Mouse (Mus musculus): ENCODE data around the gene Tctex1d2. TPM values are rescaled to one million over a fixed set of nuclear protein-coding genes. Genes with fewer than 3 reads are reported as not detected.

Tctex1d2 gene
- polyA plus RNA-seq, 1 experiment = 187 TPM

DNA sequence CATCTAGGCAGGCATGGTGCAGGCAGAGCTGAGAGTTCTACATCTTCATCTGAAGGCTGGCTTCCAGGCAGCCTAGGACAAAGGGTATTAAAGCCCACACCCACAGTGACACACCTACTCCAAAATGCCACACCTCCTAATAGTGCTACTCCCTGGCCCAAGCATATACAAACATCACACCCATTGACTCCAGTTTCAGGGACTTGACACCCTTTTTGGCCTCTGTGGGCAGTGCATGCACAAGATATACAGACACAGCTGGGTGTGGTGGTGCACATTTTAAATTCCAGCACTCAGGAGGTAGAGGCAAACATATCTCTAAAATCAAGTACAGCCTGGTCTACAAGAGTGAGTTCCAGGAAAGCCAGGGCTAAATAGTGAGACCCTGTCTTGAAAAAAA is 36.6 kb downstream of the Tctex1d2 start:
- no peak overlapping the region for H3K4me3 ChIP-seq (ENCODE audit: control insufficient read depth, low read depth, low read length)
- no peak for TF ChIP-seq POLR2A (IDR thresholded peaks at IDR 0.05; ENCODE audit: control insufficient read depth, low read depth, low read length)
- TF ChIP-seq CTCF (IDR thresholded peaks at IDR 0.05; ENCODE audit: control insufficient read depth, insufficient read depth, insufficient replicate concordance, low read depth, low read length) = no peak

DNA sequence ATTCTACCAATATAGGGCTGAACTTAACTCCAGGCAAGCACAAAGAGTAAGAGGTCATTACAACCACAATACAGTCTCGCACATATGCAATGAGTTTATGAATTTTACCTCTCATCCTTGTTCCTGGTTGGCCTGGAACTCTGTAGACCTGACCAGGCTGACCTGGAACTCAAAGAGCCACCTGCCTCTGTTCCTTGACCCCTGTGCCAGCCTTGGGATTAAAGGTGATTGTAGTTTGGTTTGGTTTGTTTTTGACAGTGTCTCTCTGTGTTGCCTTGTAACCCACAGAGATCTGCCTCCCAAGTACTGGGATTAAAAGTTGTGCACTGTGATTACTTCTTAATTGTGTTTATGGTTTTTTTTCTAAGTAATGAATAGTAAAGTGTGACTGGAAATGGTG is 37.3 kb downstream of the Tctex1d2 start:
- Histone ChIP-seq H3K27me3 (ENCODE audit: control insufficient read depth, insufficient read depth, low read length) (no peaks in the 10 kb centered on the region), H3K4me1 (ENCODE audit: control insufficient read depth, insufficient read depth, low read length) (no peaks in the 10 kb centered on the region), H3K4me3 (ENCODE audit: control insufficient read depth, low read depth, low read length) (no peak overlapping the region), H3K27ac (ENCODE audit: control insufficient read depth, insufficient read depth, low read depth, low read length) (no peak overlapping the region), H3K36me3 (ENCODE audit: control insufficient read depth, insufficient read depth, low read length) (peaks cover under 1% of the 10 kb centered on the region; the same call in 1 of the 2 replicates)
- TF ChIP-seq POLR2A (IDR thresholded peaks at IDR 0.05; ENCODE audit: control insufficient read depth, low read depth, low read length) = no peak
- TF ChIP-seq CTCF (IDR thresholded peaks at IDR 0.05; ENCODE audit: control insufficient read depth, insufficient read depth, insufficient replicate concordance, low read depth, low read length) = no peak

More for the DNA sequence above, 36.6 kb downstream of the Tctex1d2 start:
- Histone ChIP-seq H3K4me1 (ENCODE audit: control insufficient read depth, insufficient read depth, low read length) (no peaks in the 10 kb centered on the region), H3K27me3 (ENCODE audit: control insufficient read depth, insufficient read depth, low read length) (no peaks in the 10 kb centered on the region), H3K27ac (ENCODE audit: control insufficient read depth, insufficient read depth, low read depth, low read length) (no peak overlapping the region), H3K36me3 (ENCODE audit: control insufficient read depth, insufficient read depth, low read length) (peaks cover 1% of the 10 kb centered on the region; the same call in 1 of the 2 replicates)

DNA sequence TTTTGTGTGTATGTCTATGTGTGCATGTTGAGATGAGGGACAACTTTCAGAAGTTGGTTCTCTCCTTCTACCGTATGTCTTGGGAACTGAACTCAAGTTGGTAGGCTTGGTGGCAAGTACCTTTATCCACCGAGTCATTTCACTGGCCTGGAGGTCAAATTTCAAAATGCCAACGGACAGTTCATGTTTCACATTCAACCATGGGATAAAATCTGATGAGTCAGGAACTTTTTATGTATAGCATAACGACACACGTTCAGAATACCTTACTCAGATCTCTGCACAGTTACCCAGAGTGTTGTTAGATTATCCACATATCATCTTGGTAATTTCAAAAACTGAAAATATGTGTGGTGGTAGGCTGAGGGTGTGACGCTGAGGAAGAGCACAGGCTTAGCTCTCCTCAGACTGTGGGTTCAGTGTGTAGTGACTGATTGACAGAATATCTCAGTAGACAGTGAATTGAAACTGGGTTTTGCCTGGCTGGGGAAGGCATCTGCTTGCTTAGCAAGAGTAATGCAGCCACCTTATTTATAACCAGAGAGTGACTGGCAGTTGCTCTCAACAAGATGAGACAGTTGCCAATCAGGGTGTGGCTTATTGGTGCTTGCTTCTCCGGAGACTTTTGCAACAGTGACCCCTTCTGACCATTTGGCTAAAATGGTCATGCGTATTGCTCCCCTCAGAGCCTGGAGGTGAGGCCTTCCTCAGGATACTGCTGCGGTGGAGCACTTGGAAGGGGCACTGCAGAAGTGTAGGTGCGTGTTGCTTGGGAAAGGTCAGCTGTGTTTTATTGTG is 38.3 kb downstream of the Tctex1d2 start:
- no peak overlapping the region for H3K4me3 ChIP-seq (ENCODE audit: control insufficient read depth, low read depth, low read length)
- TF ChIP-seq CTCF (IDR thresholded peaks at IDR 0.05; ENCODE audit: control insufficient read depth, insufficient read depth, insufficient replicate concordance, low read depth, low read length) (no peak), POLR2A (IDR thresholded peaks at IDR 0.05; ENCODE audit: control insufficient read depth, low read depth, low read length) (no peak)
- no peaks in the 10 kb centered on the region for H3K27me3 ChIP-seq (ENCODE audit: control insufficient read depth, insufficient read depth, low read length)
- H3K4me1 ChIP-seq (ENCODE audit: control insufficient read depth, insufficient read depth, low read length) = no peaks in the 10 kb centered on the region
- no peaks in the 10 kb centered on the region; the same call in 1 of the 2 replicates for H3K36me3 ChIP-seq (ENCODE audit: control insufficient read depth, insufficient read depth, low read length)
- H3K27ac ChIP-seq (ENCODE audit: control insufficient read depth, insufficient read depth, low read depth, low read length) = no peak overlapping the region

DNA sequence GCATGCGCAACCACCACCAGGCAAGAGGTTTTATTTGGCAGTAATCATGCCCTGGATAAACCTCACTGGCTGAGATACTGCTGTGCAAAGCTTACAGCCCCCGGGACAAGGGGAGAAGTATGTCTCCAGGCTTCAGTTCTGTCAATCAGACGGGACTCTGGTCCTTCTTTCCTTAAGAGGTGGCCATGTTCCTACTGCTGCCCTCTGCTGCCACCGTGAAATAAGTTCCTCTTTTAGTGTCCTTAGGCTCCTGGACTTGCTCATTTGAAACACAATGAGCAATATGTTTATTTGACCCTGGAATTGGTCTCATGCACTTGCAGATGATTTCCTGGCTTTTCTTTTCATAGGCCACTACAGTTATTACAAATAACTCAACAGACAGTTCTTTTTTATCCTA is 41.0 kb downstream of the Tctex1d2 start:
- no peak for TF ChIP-seq CTCF (IDR thresholded peaks at IDR 0.05; ENCODE audit: control insufficient read depth, insufficient read depth, insufficient replicate concordance, low read depth, low read length)
- no peak for TF ChIP-seq POLR2A (IDR thresholded peaks at IDR 0.05; ENCODE audit: control insufficient read depth, low read depth, low read length)
- no peak overlapping the region for H3K4me3 ChIP-seq (ENCODE audit: control insufficient read depth, low read depth, low read length)

DNA sequence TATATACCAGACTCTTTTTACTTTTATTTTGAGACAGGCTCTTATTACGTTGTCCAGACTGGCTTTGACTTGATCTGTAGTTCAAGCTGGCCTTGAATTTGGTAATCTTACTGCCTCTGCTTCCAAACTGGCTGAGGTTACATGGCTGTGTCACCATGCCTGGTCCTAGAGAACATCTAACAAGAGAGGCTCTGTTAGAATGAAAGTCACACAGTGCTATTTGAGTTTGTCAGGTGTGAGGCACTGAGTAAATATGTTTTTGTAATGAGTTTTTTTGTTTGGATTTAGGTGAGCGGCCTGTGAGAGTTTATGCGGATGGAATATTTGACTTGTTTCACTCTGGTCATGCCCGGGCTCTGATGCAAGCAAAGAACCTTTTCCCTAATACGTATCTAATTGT is 42.2 kb downstream of the Tctex1d2 start:
- no peaks in the 10 kb centered on the region for H3K27me3 ChIP-seq (ENCODE audit: control insufficient read depth, insufficient read depth, low read length)
- no peak overlapping the region for H3K27ac ChIP-seq (ENCODE audit: control insufficient read depth, insufficient read depth, low read depth, low read length)
- TF ChIP-seq CTCF (IDR thresholded peaks at IDR 0.05; ENCODE audit: control insufficient read depth, insufficient read depth, insufficient replicate concordance, low read depth, low read length) (no peak), POLR2A (IDR thresholded peaks at IDR 0.05; ENCODE audit: control insufficient read depth, low read depth, low read length) (no peak)
- H3K36me3 ChIP-seq (ENCODE audit: control insufficient read depth, insufficient read depth, low read length) = no peaks in the 10 kb centered on the region; the same call in none of the 2 replicates
- no peak overlapping the region for H3K4me3 ChIP-seq (ENCODE audit: control insufficient read depth, low read depth, low read length)
- H3K4me1 ChIP-seq (ENCODE audit: control insufficient read depth, insufficient read depth, low read length) = no peaks in the 10 kb centered on the region

More for the DNA sequence above, 41.0 kb downstream of the Tctex1d2 start:
- Histone ChIP-seq H3K27me3 (ENCODE audit: control insufficient read depth, insufficient read depth, low read length) (no peaks in the 10 kb centered on the region), H3K4me1 (ENCODE audit: control insufficient read depth, insufficient read depth, low read length) (no peaks in the 10 kb centered on the region), H3K27ac (ENCODE audit: control insufficient read depth, insufficient read depth, low read depth, low read length) (no peak overlapping the region), H3K36me3 (ENCODE audit: control insufficient read depth, insufficient read depth, low read length) (no peaks in the 10 kb centered on the region; the same call in 1 of the 2 replicates)

DNA sequence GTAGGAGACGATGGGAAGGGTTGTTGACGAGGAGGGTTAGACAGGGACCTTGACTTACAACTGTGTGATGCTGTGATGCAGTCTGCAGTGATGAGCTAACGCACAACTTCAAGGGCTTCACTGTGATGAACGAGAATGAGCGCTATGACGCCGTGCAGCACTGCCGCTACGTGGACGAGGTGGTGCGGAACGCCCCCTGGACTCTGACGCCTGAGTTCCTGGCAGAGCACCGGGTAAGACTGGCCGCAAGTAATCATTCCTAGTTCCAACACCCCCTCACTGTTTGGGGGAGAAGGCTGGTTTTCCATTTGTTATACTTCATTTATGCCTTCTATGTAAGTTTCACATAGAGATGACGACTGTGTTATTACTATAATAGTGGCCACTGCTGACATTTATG is 43.4 kb downstream of the Tctex1d2 start:
- Histone ChIP-seq H3K36me3 (ENCODE audit: control insufficient read depth, insufficient read depth, low read length) (no peaks in the 10 kb centered on the region; the same call in none of the 2 replicates), H3K27me3 (ENCODE audit: control insufficient read depth, insufficient read depth, low read length) (no peaks in the 10 kb centered on the region), H3K27ac (ENCODE audit: control insufficient read depth, insufficient read depth, low read depth, low read length) (no peak overlapping the region), H3K4me3 (ENCODE audit: control insufficient read depth, low read depth, low read length) (no peak overlapping the region), H3K4me1 (ENCODE audit: control insufficient read depth, insufficient read depth, low read length) (no peaks in the 10 kb centered on the region)
- no peak for TF ChIP-seq POLR2A (IDR thresholded peaks at IDR 0.05; ENCODE audit: control insufficient read depth, low read depth, low read length)
- no peak for TF ChIP-seq CTCF (IDR thresholded peaks at IDR 0.05; ENCODE audit: control insufficient read depth, insufficient read depth, insufficient replicate concordance, low read depth, low read length)

DNA sequence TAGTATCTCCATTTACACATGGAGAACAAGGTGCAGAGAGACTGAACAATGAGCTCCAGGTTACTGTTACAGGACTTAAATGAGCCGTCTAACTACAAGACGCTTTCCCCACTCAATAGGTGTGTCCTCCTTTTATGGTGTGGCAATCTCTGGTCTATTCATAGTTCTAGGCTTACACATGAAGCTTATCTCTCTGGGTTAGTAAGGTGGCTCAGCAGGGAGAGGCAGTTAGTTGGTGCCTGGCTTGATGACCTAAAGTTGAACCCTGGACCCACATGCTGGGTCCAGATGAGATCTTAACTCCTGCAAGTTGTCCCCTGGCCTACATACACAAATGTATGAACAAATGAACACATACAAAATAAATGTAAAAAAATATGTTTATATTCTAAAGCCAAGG is 43.9 kb downstream of the Tctex1d2 start:
- no peaks in the 10 kb centered on the region for H3K4me1 ChIP-seq (ENCODE audit: control insufficient read depth, insufficient read depth, low read length)
- H3K4me3 ChIP-seq (ENCODE audit: control insufficient read depth, low read depth, low read length) = no peak overlapping the region
- TF ChIP-seq CTCF (IDR thresholded peaks at IDR 0.05; ENCODE audit: control insufficient read depth, insufficient read depth, insufficient replicate concordance, low read depth, low read length) (no peak), POLR2A (IDR thresholded peaks at IDR 0.05; ENCODE audit: control insufficient read depth, low read depth, low read length) (no peak)
- H3K36me3 ChIP-seq (ENCODE audit: control insufficient read depth, insufficient read depth, low read length) = no peaks in the 10 kb centered on the region; the same call in none of the 2 replicates
- no peak overlapping the region for H3K27ac ChIP-seq (ENCODE audit: control insufficient read depth, insufficient read depth, low read depth, low read length)
- H3K27me3 ChIP-seq (ENCODE audit: control insufficient read depth, insufficient read depth, low read length) = no peaks in the 10 kb centered on the region

Measured in testis, adult 2 months (tissue).